Mouse (Mus musculus) lung, postnatal 36 days (tissue): ENCODE data around the gene Prdm13.

ENCODE experiments used
- DNase-seq: peaks from one replicate; pipeline ENCODE4 v3.0.0; 2022; ENCODE audit warnings: mixed read lengths

Prdm13 gene

DNA sequence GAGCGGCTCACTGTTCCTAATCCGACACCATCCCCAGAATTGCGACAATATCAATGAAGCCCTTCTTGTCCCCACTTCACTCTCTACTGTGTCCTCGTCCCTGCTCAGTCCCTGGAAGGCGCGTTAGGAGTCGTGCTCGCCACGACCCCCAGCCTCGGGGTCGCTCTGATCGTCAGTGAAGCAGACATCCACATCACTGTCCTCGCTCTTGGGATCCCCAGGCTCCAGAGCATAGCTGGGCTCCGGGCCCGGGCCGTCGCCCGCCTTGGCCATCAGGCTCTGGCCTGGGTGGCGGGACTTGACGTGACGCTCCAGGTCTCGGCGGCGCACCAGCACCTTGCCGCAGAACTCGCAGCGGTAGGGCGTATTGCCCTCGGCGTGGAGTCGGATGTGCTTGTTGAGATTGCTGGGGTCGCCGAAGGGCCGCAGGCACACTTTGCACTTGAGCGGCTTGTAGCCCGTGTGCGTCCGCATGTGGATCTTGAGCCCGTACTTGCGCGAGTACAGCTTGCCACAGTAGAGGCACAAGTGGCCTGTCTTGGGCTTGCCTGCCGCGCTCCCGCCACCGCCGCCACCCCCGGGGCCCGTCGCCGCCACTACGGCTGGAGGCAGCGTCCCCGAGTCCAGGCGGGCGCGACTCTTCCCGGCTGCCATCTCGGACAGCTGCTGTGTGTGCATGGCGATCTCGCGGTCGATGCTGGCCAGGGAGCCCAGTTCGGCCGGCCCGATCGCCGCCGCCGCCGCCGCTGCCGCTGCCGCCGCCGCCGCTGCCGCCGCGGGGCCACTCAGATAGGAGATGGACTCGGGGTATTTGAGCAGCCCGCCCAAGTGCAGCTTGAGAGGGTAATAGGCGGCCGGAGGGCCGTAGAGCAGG is 7.4 kb downstream of the Prdm13 start:
- DNase-seq = no peak

DNA sequence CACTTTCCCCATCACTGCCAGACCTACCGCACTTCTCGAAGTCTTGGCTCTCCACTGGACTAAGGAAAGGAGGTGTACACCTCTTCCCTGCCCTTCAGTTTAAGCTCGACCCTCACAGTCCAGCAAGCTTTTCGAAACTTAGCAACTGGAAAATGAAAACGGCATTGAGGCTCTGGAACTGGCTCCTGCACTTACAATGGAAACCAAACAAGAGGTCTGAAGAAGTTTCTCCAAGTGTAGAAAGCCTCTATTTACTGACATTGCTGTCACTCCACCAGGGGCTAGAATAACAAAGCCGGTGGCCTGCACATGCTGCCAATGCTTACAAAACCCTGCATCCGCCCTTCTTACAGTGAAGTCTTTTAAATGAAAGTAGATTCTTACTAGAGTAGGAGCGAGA is 11.1 kb downstream of the Prdm13 start:
- no peak for DNase-seq

DNA sequence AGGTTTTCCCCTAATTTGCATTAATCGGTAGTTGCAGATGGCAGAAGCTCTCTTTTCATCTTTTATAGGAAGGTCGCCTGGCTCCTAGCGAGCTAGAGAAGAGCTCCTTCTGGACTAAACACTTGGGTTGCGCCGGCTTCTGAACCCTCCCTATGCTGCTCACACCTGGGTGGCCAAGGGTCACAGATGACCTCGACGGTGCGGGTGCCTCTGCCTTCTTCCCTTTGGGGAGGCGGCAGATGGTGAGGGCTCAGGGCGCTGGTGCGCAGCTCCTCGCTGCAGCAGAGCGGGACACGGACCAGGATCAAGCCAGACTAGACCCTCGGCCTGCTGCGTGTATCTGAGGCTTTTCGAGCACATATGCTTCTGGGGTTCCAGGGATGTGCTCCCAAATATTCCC is 11.7 kb downstream of the Prdm13 start:
- no peak for DNase-seq

DNA sequence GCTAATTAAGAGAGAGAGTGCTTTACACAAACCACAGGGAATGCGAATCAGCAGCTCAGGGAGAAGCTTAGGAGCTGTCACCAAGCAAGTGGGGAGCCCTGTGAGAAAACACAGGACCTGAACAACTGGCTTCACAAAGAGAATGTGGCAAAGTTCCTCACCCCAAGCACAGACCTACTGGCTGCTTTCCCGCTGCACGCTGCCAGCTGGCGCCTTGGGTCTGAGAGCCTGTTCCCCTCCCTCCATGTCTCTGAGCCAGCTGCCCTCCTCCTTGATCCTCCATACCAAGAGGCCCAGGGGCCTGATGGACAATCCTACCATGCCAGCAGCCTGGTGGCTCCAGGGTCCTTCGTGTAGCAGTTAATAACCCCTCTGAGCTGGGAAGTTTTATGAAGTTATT is 19.8 kb downstream of the Prdm13 start:
- no peak for DNase-seq

DNA sequence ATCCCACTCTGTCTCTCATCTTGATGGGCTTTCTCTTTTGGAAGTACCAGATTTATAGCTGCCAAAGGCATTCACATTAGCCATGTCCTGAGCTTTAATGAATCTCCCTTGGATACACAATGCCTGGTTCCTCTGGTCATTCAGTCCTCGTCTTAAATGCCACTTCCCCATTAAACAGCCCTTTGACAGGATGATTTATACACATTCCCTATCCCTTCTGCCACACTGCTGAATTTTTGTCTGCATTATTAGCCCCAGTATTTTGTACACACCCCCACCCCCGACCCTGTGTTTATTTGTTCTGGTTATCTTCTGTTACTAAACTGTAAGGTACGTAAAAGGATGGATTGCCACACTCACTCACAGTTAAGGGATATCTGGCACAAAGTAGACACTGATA is 27.6 kb downstream of the Prdm13 start:
- DNase-seq = no peak

DNA sequence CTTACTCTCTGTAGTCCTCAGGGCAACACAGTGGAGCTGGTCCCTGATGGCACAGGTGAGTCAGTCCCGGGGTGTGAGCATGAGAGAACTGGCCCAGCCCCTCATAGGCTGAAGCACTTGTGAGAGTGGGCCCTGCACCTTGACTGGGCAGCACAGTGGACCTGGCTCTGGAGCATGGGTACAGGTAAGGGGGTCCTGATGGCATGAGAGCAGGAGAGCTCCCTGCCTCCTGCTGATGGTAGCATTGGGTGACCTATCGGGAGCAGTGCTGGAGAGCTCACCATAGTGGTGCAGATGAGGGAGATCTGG is 56.5 kb downstream of the Prdm13 start:
- DNase-seq = no peak

DNA sequence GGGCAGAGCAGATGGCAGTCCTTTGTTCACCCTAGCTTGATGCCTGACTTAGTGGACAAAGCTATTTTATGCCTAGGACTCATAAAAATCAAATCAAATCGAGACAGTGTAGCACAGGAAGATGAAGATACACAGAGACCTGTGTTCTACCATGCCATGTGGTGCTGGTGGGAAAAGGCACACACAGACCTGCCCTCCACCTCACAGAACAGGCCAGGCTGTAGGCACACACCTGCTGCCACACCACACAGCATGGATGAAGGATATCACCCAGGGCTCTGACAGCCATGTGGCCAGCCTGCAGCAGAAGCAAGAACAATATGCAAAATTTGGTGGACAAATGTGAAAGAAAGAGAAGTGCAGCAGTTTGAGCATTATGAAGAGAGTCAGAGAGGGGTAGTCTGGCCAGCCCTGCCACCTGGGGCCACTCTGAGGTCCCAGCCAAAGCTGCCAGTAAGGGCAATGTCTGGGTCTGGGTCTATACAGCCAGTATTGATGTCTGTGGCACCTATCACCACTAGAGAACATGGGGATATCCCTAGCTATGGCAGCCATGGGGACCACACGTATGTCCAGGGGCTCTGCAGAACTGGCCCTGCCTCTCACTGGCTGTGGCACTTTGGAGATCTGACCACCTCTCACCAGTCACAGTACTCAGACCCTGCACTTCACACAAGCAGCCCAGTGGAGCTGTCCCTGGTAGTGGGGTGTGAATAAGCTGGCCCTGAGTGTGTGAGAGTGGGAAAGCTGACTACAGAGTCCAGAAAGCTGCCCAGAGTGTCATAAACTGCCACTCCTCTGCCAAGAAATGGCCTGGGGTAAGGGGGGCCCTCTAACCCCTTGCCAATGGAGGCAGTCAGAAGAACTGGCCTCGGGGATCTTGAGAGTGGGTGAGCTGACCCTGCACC is 57.1 kb downstream of the Prdm13 start:
- no peak for DNase-seq
